In genomic region chr4:132731616-132732015, GRCm38 (mm10) we compare ENCODE assay signal across 8 mouse cellular contexts. TPM values are rescaled to one million over a fixed set of nuclear protein-coding genes. Genes with fewer than 3 reads are reported as not detected.
DNase-seq lines count a peak whose midpoint lies in the region; ATAC-seq and TF ChIP-seq lines count a peak whose summit lies in the region.

No protein-coding gene starts in this region.

- H3K9me3 ChIP-seq in kidney, embryonic 16.5 days (ENCODE audit: low read length) = no peaks in the 10 kb centered on the region
- H3K9me3 ChIP-seq in hindbrain, embryonic 15.5 days = no peaks in the 10 kb centered on the region
- H3K9me3 ChIP-seq in midbrain, postnatal 0 days (ENCODE audit: low read length) = no peaks in the 10 kb centered on the region

- TF ChIP-seq CTCF in bone marrow macrophage, adult 2 months (IDR thresholded peaks at IDR 0.05; ENCODE audit: low read depth, low read length) = no peak
- no peak for TF ChIP-seq CTCF in midbrain, postnatal 0 days (IDR thresholded peaks at IDR 0.05)

- no peak for DNase-seq in kidney, adult 11 months
- no peak for DNase-seq in midbrain, postnatal 0 days (ENCODE audit: low spot score)
- no peak for DNase-seq in right cerebral cortex, postnatal 10 days (ENCODE audit: low spot score in 2 of 2)
- DNase-seq in layer of hippocampus, adult 9-10 months (ENCODE audit: low spot score) = no peak
- DNase-seq in layer of hippocampus, postnatal 25 days (ENCODE audit: extremely low spot score in 1 of 2, low spot score in 1 of 2) = no peak

- H3K4me3 ChIP-seq in kidney, embryonic 16.5 days (ENCODE audit: low read length) = peak overlapping the region; percentile 56
- peak overlapping the region; percentile 79 for H3K4me3 ChIP-seq in bone marrow macrophage, adult 2 months (ENCODE audit: insufficient read depth, low read length)
- H3K4me3 ChIP-seq in hindbrain, embryonic 15.5 days = peak overlapping the region; percentile 52
- H3K4me3 ChIP-seq in midbrain, postnatal 0 days (ENCODE audit: low read depth, low read length) = peak overlapping the region; percentile 60

- H3K36me3 ChIP-seq in kidney, embryonic 16.5 days (ENCODE audit: insufficient read depth, low read length) = no peaks in the 10 kb centered on the region
- no peaks in the 10 kb centered on the region; the same call in 1 of the 2 replicates for H3K36me3 ChIP-seq in hindbrain, embryonic 15.5 days
- H3K36me3 ChIP-seq in midbrain, postnatal 0 days (ENCODE audit: insufficient read depth, low read length) = peaks cover 11% of the 10 kb centered on the region; the same call in 1 of the 2 replicates

- H3K27me3 ChIP-seq in kidney, embryonic 16.5 days (ENCODE audit: insufficient read depth, low read length) = no peaks in the 10 kb centered on the region
- no peaks in the 10 kb centered on the region for H3K27me3 ChIP-seq in hindbrain, embryonic 15.5 days
- no peaks in the 10 kb centered on the region for H3K27me3 ChIP-seq in midbrain, postnatal 0 days (ENCODE audit: insufficient read depth, low read length)

- H3K9ac ChIP-seq in kidney, embryonic 16.5 days (replicated peaks; ENCODE audit: low read length) = peak overlapping the region; percentile 64
- peak overlapping the region; percentile 61 for H3K9ac ChIP-seq in hindbrain, embryonic 15.5 days
- H3K9ac ChIP-seq in midbrain, postnatal 0 days (replicated peaks; ENCODE audit: low read length, poor library complexity, severe bottlenecking) = peak overlapping the region; percentile 77

- peak overlapping the region; percentile 62 for H3K4me2 ChIP-seq in kidney, embryonic 16.5 days (replicated peaks; ENCODE audit: low read depth, low read length)
- H3K4me2 ChIP-seq in hindbrain, embryonic 15.5 days = peak overlapping the region; percentile 68
- H3K4me2 ChIP-seq in midbrain, postnatal 0 days (ENCODE audit: low read depth, low read length, poor library complexity, severe bottlenecking) = peak overlapping the region; percentile 72

- H3K27ac ChIP-seq in kidney, embryonic 16.5 days (ENCODE audit: low read length) = no peak overlapping the region
- no peak overlapping the region for H3K27ac ChIP-seq in bone marrow macrophage, adult 2 months (ENCODE audit: insufficient read depth, low read depth, low read length)
- H3K27ac ChIP-seq in hindbrain, embryonic 15.5 days (replicated peaks) = no peak overlapping the region
- peak overlapping the region; percentile 68; the same call in 1 of the 2 replicates for H3K27ac ChIP-seq in midbrain, postnatal 0 days (ENCODE audit: low read depth, low read length)

- TF ChIP-seq POLR2A in bone marrow macrophage, adult 2 months (IDR thresholded peaks at IDR 0.05; ENCODE audit: borderline replicate concordance, low read depth, low read length) = no peak

- H3K4me1 ChIP-seq in kidney, embryonic 16.5 days (ENCODE audit: insufficient read depth, low read length) = peaks cover 8% of the 10 kb centered on the region; the same call in 1 of the 2 replicates
- H3K4me1 ChIP-seq in bone marrow macrophage, adult 2 months (ENCODE audit: control insufficient read depth, insufficient read depth, low read length) = peaks cover 30% of the 10 kb centered on the region
- H3K4me1 ChIP-seq in hindbrain, embryonic 15.5 days (replicated peaks) = peaks cover 10% of the 10 kb centered on the region
- H3K4me1 ChIP-seq in midbrain, postnatal 0 days (ENCODE audit: insufficient read depth, low read length) = no peaks in the 10 kb centered on the region

- WGBS in kidney, embryonic 16.5 days = 48% methylated on average over 12 of the region's 12 CpGs
- 56% methylated on average over 12 of the region's 12 CpGs for WGBS in hindbrain, embryonic 15.5 days
- WGBS in midbrain, postnatal 0 days = 51% methylated on average over 12 of the region's 12 CpGs

- no peak for ATAC-seq in kidney, embryonic 16.5 days (ENCODE audit: low FRiP score, low TSS enrichment)
- ATAC-seq in hindbrain, embryonic 15.5 days (ENCODE audit: low FRiP score, low read depth) = no peak
- ATAC-seq in midbrain, postnatal 0 days (ENCODE audit: low FRiP score) = no peak

RNA-seq across cellular contexts. Expression of gene Xkr8, which starts 0.7 kb away (rescaled TPM):
- polyA plus RNA-seq in kidney, embryonic 16.5 days (2015; fragmentation: Nextera tagmentation; extraction: Ambion mirVana) = 4.7 and 7.3 TPM in 2 replicates
- 2.4 and 2.7 TPM in 2 replicates for polyA plus RNA-seq in bone marrow macrophage, adult 2 months (2012; ENCODE audit: insufficient read depth, insufficient read length, missing spikeins)
- polyA plus RNA-seq in hindbrain, embryonic 15.5 days (2015; fragmentation: Nextera tagmentation; extraction: Ambion mirVana) = 4.9 and 5.4 TPM in 2 replicates
- 6.2 and 7.1 TPM in 2 replicates for total RNA-seq in midbrain, postnatal 0 days (2014; rRNA removed)
- polyA plus RNA-seq in midbrain, postnatal 0 days (2015; fragmentation: Nextera tagmentation; extraction: Ambion mirVana) = 6.4 and 6.9 TPM in 2 replicates
- total RNA-seq in layer of hippocampus, postnatal 25 days (2021) = 1 to 10 TPM; 2.2 to 3.5 TPM

RNA-seq across cellular contexts. Expression of gene Smpdl3b, which starts 25.4 kb away (rescaled TPM):
- 9.3 and 11.6 TPM in 2 replicates for polyA plus RNA-seq in kidney, embryonic 16.5 days (2015; fragmentation: Nextera tagmentation; extraction: Ambion mirVana)
- 8.8 and 9.1 TPM in 2 replicates for polyA plus RNA-seq in bone marrow macrophage, adult 2 months (2012; ENCODE audit: insufficient read depth, insufficient read length, missing spikeins)
- polyA plus RNA-seq in hindbrain, embryonic 15.5 days (2015; fragmentation: Nextera tagmentation; extraction: Ambion mirVana) = 0.54 and 0.71 TPM in 2 replicates
- 0.47 and 1.3 TPM in 2 replicates for total RNA-seq in midbrain, postnatal 0 days (2014; rRNA removed)
- polyA plus RNA-seq in midbrain, postnatal 0 days (2015; fragmentation: Nextera tagmentation; extraction: Ambion mirVana) = 1.1 and 1.2 TPM in 2 replicates
- 1 to 10 TPM; 2.8 to 3.0 TPM for total RNA-seq in layer of hippocampus, postnatal 25 days (2021)

RNA-seq across cellular contexts. Expression of gene Rpa2, which starts 36.5 kb away (rescaled TPM):
- polyA plus RNA-seq in kidney, embryonic 16.5 days (2015; fragmentation: Nextera tagmentation; extraction: Ambion mirVana) = 108 and 109 TPM in 2 replicates
- polyA plus RNA-seq in bone marrow macrophage, adult 2 months (2012; ENCODE audit: insufficient read depth, insufficient read length, missing spikeins) = 18.4 and 21.8 TPM in 2 replicates
- 41.5 and 43.6 TPM in 2 replicates for polyA plus RNA-seq in hindbrain, embryonic 15.5 days (2015; fragmentation: Nextera tagmentation; extraction: Ambion mirVana)
- 17.1 and 18.9 TPM in 2 replicates for total RNA-seq in midbrain, postnatal 0 days (2014; rRNA removed)
- 28.4 and 29.8 TPM in 2 replicates for polyA plus RNA-seq in midbrain, postnatal 0 days (2015; fragmentation: Nextera tagmentation; extraction: Ambion mirVana)
- total RNA-seq in layer of hippocampus, postnatal 25 days (2021) = 10 to 100 TPM; 12.0 to 15.2 TPM
